Mouse (Mus musculus): ENCODE measurements around the gene Ptprt.
A peak's percentile ranks its signal among the peaks of the same experiment; 100 is the strongest.

Gene Ptprt

DNA sequence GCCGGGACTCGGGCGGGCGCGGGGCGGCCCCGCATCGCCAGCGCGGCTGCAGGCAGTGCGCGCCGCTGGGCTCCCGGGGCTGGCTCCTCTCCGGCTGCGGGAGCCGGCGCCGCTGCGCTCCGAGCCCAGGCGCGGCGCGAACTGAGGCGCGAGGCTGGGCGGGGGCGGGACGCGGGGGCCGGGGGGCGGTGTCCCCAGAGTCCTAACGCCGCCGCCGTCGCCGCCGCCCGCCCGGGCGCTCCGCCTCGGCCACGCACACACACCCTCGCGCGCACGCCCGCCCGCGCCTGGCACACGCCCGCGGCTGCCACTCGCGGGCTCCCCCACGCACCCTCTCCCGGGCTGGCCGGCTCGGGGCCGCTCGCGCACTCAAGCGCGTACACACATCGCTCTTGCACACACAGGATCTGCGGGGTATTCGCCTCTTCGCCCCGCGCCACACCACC, at the start of gene Ptprt:
Gene Ptprt (minus strand): TSS at position 207 of the 446 bp plus-strand sequence.
- peak in 1 of 2 experiments; percentile 29 for DNase-seq

DNA sequence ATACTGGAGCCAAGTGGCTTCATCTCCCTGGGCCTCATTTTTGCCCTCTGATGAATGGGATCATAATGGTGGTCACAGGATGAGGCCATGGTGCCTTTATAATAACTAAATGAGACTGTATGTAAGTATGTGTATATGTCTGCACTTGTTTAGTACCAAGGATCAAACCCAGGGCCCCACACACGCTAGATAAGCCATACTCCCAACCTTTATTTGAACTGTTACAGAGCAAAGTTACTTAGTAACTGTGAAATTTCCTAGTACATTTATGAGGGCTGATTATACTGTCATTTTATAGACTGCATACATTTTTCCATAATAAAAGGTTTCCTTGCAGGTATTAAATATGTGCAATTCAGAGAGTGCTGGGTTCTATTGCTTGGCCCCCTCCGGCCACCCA, 49.5 kb upstream of the Ptprt start:
- no peak for DNase-seq

DNA sequence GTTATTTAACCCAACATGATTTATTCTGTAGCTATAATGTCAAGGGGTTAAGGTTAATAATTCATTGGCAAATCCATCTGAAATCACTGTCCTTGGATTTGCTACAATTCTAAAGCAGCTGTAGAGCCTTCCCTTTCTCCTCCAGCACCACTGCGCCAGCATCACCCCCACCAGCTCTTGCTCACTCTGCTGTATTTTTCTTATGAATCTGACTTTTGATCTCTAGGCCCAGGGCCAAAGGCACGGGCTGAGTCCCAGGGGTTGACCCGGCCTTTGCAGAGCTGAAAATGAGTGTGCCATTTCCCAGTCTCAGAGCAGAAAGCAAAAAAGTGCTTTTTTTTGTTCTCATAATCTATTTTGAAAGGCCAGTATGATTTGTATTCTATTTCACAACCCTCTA, 38.7 kb upstream of the Ptprt start:
- DNase-seq, result peak; percentile 9 to 49

DNA sequence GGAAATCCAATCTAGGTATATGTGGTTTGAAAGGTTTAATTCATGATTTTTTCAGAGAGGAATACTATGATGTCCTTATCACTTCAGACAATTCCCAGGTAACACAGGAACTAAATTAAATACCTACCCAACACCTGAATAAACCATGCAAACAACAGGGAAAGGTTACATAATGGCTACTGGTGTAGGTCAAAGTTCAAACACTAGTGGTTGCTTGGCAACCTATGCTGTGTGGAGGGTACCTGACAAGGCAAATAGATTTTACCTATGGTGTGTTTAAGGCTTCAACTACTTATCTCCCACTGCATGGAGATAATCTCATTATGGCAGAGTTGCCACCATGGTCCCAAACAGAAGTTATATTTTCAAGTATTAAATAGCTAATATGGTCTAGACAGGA, 38.1 kb upstream of the Ptprt start:
- no peak for DNase-seq

DNA sequence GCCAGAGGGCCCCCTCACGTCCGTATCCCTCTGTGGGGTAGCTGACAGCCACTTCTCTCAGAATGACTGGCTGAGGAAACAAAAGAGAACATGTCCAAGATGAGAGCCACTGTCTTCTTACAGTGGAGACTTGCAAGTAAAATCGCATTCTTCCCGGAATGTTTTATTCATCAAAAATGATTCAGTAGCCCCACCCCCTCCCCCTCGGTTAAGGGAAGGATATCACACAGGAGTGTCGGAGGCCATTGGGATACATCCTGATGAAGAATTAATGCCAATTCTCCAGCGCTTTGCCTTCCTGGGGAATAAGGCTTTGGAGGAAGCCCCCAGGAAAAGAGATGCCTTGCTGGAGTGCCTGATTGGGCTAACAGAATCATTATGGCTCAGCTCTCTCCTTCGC, 37.1 kb upstream of the Ptprt start:
- DNase-seq, result no peak

DNA sequence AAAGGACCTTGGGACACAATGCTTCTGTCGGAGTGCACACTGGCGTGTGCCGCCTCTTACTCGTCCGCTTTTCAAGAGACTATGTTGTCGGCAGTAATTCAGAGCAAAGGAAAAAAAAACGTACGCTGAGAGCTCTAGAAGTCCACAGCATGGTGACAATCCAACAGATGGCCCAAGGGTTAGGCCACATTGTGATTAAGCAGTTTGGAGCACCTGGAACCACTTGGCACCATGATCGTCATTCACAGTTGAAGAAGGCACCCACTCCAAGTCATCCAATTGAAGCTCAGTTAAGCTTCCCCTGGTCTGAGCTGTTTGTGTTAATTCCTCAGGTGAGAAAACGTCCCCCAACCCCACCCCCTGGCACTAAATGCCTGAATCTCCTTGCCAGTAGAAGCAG, 36.2 kb upstream of the Ptprt start:
- DNase-seq, result no peak

DNA sequence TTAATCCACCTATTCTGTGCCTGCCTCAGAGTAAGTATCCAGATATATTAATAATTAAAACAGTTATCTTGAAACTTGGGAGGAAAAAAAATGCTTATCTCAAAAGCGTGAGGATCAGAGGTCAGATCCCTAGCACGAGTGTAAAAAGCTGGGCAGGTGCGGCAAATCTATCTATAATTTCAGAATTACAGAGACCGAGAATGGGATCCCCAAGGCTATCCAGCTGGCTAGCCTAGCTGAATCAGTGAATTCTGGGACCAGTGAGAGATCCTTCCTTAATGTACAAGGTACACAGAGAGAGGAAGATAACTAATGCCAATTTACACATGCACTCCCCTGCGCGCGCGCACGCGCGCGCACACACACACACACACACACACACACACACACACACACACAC, 31.2 kb upstream of the Ptprt start:
- DNase-seq, result no peak

DNA sequence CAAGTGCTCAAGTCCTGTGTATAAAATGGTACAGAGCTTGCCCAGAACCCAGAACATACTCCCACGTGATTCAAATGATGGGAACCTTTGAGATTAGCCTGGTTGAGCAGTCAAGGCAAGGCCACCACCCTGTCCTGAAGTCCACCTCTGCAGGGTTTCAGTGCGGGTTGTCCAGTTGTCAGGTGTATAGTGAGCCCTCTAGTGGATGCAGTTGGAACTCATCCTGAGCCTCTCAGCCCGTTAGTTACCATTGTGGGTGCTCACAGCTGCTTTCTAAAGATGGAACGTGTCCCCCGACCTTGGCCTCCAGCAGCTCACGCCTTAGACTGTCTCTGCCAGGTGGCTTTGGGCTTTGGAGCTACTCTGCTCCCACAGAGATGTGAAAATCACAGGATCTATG, 21.7 kb upstream of the Ptprt start:
- DNase-seq, result peak in 1 of 2 experiments; percentile 25

DNA sequence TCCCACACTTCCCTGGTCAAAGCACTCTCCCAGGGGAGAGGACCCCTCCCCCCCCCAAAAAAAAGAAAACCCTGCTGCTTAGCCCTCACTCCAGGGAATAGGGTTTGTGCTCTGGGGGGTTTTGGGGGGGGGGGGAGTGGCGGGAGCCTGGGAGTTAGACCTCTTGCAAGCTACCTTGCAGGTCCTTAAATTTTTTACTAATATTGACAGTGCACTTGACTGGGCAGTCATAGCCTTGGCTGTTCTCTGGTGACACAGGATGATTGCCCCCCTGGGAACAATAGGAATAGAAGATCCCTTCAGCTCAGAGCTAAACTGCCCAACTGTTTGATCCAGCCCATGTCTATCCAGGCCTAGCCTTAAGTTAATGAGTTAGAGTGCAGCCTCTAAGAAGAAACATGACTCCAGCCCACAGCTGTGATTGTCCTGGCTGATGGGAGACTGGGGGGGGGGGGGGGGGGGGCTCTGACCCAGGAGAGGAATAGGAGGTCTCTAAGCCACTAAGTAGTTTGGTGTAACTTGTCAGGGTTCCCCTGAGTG, 1.6 kb upstream of the Ptprt start:
- DNase-seq, result no peak

DNA sequence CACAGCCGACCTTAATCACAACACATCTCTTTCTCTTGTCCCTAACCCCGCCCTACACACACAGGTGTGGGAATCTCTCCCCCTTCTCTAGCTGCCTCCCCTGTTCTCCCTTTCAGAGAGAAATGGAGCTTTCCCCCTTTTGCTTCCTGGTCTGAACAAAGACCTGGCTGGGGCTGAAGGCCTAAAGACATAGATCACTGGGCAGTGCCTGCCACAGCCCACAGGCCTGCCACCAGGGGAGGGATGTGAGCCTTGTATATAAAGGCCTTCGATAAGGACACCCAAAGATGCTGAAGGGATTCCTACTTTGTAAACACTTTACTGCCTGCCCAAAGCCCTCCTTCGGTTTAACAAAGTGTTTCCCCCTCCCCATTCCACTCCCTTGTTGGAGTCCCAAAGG, 786 bp upstream of the Ptprt start:
- no peak for DNase-seq

DNA sequence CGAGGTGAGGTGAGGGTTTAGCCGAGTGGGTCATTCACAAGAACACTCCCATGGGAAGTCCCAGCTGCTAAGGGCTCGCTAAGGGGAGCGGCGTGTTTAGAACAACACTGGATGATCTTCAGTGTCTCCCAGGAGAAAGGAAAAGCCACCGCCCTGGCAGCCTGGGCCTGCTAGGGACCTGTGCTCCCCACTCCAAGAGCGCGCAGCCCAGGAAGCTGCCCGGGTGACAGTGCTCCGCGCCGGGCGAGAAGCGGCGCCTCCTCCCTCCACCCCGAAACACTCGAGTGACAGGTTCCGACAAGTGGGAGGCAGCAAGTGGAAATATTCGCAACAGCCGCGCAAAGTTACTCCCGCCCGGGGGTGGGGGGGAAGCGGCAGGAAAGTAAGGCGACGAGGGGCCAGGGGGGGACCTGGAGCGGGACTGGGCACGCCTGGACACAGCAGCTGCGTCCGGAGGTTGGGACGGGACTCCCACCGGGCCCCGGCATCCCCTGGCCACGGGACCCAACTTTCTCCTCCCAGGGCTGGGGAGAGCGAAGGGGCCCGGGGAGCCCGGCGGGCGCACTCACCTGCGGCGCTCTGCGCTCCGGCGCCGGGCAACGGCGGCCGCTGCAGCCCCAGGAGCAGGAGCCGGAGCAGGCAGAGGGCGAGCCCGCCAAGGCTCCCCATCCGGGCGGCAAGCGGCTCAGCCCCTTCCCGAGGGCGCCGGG, 561 bp downstream of the Ptprt start:
- peak in 1 of 2 experiments; percentile 29 for DNase-seq

DNA sequence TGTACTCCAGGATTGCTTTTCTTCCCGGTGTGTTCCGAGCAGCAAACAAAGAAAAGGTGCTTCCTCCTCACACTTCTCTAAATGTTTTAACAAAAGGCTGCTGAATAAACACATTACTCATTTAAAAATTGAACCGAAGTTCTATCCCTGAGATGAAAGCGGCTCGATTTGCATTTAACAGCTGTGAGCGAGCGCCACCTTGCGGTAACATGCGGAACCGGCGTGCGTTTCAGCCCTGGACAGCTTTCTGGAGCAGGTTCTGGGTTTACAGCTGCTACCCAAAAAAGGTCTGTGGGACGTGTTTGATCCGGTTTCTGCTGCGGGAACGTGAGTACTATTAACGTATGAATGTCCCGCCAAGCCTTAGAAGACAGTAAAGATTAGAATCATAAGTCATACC, 1.9 kb downstream of the Ptprt start:
- DNase-seq, result peak; percentile 72 to 84

DNA sequence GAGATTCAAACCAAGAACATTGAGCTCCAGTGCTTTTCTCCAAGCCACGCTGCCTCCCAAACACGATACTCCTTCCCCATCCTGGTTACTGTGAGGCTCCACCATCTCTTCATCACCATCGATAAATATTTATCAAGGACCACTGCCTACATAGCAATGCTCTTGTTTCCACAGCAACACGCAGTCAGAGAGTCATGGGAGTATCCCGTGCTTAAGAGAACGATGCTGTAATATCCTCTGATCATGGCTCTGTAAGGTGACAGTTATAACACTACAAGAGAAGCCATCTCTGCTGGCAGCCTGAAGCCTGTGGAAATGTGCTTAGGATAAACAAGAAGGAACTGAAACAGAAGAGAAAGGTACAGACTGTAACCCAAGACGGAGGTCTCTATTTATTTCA, 3.4 kb downstream of the Ptprt start:
- no peak for DNase-seq

DNA sequence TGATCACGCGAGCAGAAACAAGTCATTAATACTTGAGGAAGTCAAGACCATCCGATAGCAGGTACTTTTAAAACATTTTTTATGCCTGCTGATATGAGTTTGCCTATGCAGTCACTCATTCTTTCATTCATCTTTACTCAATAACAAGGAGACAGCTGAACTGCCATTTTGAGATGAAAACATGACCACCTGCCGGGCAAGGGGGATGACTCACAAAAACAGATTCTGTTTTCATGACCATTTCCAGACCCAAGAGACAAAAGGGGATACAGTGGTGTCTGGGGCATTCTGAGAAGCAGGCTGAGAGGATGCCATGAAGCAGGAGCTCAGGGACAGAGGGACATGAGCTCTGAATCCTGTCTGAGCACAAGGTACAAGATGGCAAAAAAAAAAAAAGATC, 6.5 kb downstream of the Ptprt start:
- DNase-seq, result no peak

DNA sequence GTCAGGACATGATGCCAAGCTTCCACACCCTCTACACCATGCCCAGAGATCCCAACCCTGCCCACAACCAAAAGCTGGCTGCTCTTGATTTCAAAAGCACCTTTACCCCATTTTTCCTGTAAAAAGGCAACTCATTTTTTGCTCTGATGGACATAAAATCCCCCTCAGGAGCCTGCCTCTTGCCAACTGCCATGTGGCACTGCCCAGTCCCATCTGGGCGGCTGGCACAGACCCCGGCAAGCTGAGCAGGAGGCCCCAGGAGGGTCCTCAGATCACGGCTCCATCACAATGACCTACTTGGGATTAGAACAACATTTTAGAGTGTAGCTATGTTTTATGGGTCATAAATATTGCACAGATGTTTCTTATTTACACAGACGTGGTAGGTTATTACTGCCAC, 22.3 kb downstream of the Ptprt start:
- DNase-seq, result no peak

DNA sequence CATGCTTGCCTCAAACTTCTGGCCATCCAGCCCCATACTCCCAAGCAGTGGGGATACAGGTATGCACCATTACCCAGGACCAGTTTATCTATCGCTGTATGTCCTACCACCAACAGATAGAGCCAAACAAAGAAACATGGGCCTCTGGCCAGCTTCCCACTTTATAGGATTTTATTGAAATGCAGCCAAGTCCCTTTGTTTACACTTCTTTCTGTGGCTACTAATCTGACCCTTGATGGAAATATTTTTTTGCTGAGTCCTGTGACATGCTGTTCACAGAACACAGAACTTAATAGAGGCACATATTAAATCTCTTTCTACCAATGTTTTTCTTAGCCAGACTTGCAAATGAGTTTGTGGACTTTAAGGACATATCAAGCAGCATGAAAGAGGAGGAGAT, 23.4 kb downstream of the Ptprt start:
- DNase-seq, result peak in 1 of 2 experiments; percentile 9

DNA sequence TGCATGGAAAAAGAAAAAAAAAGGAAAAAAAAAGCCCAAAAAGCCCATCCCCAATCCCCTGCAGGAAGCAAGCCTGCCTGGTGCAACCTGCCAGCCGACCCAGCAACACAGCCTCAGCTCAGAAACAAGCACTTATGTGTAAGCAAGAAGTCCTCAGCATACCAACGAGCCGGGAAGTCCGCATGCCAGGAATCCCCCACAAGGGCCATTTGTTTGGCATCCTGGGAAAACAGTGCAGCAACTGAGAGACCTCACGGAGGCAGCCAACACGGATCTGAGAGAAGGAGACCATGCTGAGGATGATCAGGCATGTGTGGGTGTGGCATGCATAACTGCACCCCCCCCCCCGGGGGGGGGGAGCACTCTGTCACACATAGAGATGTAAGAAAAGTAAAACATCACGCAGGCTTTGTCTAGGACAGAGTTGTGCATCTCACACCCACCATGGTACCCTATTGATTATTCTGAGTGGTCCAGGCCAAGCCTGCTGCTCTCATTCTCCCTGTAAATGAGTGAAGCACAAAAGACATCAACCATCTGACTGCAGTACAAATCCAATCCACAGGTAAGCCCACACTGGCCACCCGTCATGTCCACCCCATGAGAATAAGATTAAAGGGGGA, 24.4 kb downstream of the Ptprt start:
- DNase-seq, result peak; percentile 13 to 58

DNA sequence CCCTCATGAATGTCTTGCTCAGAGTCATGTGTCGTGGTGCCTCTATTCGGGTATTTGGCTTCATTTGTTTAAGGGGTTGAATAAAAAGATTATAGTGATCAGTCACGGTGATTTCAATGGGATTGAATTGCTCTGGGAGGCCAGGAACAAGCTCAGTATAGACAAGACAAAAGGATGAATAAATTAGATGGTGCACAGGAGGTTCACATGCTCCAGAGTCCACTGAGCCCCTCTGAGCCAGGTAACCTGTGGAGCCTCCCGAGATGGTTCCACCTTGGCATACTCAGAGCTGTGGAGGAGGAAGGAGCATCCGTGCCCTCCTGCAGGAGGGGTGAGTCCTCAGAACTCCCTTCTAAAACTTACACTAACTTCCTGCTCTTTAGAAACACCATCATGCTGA, 26.0 kb downstream of the Ptprt start:
- DNase-seq, result no peak

DNA sequence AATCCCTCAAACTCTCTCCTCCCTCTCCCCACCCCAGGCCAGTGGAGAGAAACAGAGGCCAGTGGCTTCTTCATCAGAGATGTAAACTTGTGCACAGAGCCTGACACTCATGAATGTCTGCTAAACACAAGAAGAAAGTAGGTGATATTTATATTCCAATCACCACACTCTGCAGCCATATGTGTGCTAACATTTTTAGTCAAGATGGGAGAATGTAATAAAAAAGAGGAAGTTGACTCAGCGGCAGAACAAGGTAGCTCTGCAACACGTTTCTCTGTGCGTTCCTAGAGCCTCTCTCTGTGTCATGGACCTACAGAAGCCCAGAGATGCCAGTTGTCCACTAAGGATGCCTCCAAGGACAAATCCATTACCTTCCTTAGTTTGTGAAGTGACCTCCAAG, 34.9 kb downstream of the Ptprt start:
- no peak for DNase-seq

DNA sequence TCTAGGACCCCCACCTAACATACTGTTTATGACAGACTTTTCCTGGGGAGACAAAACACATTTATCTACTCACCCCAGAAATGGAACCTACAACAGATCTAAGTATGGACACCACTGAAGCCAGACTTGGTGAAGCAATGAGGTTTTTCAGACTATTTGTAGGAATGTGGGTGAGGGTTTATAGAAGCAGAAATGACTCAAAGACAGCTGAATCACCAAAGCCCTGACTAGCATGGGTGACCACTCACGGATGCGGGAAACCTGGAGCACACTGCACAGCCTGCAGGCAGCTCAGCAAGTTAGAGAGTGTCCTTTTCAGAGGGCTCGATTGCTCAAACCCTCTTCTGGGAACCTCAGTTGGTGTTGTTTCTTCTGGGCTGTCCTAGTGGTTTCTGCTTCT, 36.2 kb downstream of the Ptprt start:
- DNase-seq, result no peak

DNA sequence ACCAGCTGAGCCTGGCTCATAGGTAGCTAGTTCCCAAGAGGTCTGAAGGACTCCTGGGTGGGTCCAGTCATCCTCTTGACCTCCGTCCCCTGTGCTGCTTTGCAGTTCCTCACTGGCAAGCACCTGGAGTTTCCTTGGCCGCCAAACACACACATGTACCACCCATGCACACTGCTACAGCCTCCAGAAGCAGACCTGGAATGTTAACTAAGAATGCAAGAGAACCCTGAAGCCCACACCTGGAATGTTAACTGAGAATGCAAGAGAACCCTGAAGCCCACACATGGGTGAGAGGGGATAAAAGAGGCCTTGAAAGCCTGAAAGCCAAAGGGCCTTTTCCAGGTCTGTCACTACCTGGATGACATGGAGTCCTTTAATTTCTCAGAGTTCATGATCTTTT, 46.7 kb downstream of the Ptprt start:
- no peak for DNase-seq

DNA sequence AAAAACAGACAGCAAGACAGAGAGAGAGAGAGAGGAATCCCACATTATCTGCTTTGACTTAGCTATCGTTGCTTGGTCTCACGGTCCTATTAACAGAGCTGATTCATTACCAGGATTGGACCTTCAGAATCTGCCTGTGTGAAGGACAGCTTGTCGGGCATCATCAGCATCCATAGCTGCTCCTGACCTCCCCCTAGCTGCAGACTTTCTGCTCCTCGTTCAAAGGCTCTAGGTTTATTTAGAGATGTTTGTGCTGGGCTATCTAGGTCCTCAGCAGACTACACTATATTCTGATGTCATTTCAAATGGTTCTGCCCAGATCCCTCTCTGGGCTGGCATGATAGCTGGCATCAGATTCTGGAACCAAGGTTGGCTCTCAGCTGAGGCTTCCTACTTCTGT, 47.5 kb downstream of the Ptprt start:
- DNase-seq, result no peak

DNA sequence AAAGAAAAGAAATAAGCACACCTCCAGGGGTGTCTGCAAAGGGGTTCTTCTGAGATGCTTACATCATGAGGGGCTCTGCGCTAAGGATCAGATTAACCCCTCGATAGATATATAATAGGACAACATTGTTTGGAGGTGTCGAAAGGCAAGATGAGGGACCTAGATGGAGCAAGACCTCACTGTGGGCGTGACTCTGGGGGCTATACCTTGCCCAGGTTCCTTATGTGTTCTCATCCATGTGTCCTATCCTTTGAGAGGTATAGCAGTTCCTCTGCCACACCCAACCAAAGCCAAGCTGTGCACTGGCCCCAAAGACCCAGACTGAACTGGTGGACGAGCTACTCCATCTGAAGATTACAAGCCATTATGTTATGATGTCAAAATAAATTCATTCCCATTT, 58.2 kb downstream of the Ptprt start:
- DNase-seq, result no peak

DNA sequence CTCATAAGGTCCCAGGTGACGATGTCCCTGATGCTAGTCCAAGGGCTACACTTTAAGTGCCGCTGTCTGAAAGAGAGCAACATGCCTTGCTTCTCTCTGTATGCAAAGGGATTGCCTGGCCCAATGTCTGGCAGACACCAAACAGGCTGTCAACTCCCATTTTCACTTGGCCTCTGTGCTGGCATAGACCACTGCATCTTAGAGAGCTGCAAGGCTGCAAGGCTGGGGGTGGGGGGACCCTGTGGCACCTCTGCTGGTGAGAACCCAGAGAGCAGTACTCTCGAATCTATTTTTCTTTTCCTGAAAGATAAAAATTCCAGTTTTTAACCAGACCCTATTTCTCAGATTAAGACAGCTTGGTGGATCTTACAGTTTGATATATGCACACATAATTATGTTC, 69.6 kb downstream of the Ptprt start:
- no peak for DNase-seq

DNA sequence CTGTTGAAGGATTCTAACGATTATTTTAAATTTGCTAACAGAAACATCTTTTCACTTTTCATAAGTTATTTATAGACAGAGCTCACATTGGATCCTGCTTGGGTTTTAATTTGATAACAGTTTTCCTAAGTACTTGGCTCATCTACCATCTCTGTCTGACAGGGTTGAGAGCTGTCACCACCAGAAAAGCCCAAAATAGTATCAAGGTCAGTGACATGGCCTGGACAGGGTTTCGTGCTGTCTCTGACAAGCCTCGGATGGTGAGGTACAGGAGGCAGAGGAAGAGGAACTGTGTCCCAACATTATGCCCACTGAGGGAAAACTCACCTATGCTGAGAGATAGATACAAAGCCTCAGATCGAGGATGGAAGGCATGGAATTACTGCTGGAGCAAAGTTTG, 79.3 kb downstream of the Ptprt start:
- DNase-seq, result peak; percentile 4 to 29

Measured in lung, postnatal 4 days (tissue).